Mouse (Mus musculus) kidney, adult 10 weeks (tissue): ENCODE results near the gene Klkb1. TPM values are rescaled to one million over a fixed set of nuclear protein-coding genes. Genes with fewer than 3 reads are reported as not detected.

Source experiments
- polyA plus RNA-seq: library from polyadenylated mRNA; stranded (reverse); fragments of 350-450 nt; fragmentation: Illumina TruSeq; extraction: RNeasy Lipid Tissue Mini Kit (QIAGEN cat#74804); gene quantifications from one replicate; pipeline ENCODE4 v1.2.3, GENCODE M21; 2014; ENCODE audit warnings: low read depth, low replicate concordance

The Klkb1 gene
- polyA plus RNA-seq = 4.9 TPM

GRCm38 (mm10) chr8:45294687-45295086 is at the start of gene Klkb1:
TSS of gene Klkb1 (minus strand) at chr8:45294859.

GRCm38 (mm10) chr8:45332685-45333409 is 38.2 kb upstream of the Klkb1 start, which contains the start of gene Cyp4v3:
TSS of gene Cyp4v3 (minus strand) at chr8:45333216.

GRCm38 (mm10) chr8:45308366-45308765 is 13.7 kb upstream of the Klkb1 start, which contains the start of gene Gm45753:
TSS of gene Gm45753 (minus strand) at chr8:45308466.

GRCm38 (mm10) chr8:45261920-45262319 is 32.7 kb downstream of the Klkb1 start, which contains the start of gene F11:
TSS of gene F11 (minus strand) at chr8:45262031.

Other genes starting within 250 kb of the Klkb1 start
- not detected for gene Mtnr1a, start 225.7 kb downstream of the Klkb1 start, polyA plus RNA-seq
- not detected for gene F11, start 32.8 kb downstream of the Klkb1 start, polyA plus RNA-seq
- gene Gm45753, start 13.6 kb upstream of the Klkb1 start, polyA plus RNA-seq = 1.4 TPM
- 10.7 TPM for gene Cyp4v3, start 38.4 kb upstream of the Klkb1 start, polyA plus RNA-seq
- 43.0 TPM for gene Fam149a, start 87.4 kb upstream of the Klkb1 start, polyA plus RNA-seq
- gene Tlr3, start 116.2 kb upstream of the Klkb1 start, polyA plus RNA-seq = 32.3 TPM
- 44.6 TPM for gene Sorbs2, start 212.9 kb upstream of the Klkb1 start, polyA plus RNA-seq